Mouse (Mus musculus): ENCODE results near the gene Cdcp1.

DNA sequence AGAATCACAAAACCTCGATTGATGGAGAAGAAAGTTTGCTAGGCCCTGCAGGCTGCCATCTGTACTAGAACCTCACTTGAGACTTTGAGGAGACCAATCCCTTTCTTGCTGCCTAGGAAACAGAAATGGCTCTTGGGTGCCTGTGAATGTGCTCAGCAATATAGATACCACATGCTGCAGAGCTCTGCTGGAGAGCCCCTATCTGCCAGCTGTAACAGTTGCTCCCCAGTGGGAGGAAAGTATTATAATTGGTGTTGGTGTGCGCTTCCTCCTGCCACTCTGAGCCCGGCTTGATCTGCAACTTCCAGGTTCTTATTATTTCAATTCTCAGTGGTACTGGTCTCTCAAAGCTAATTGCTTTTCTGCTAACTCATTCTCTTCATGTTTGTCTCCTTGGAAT lies 92.8 kb downstream of the Cdcp1 start:
- no peak for TF ChIP-seq CTCF (IDR thresholded peaks at IDR 0.05; ENCODE audit: extremely low read depth, insufficient read depth, insufficient read length, insufficient replicate concordance)
- no peak for TF ChIP-seq POLR2A (IDR thresholded peaks at IDR 0.05; ENCODE audit: low read depth, low read length)

All from spleen, adult 2 months (tissue).